Mouse (Mus musculus) thymus, adult 2 months (tissue): ENCODE data around the gene Rbx1.

Source experiments
- CTCF ChIP-seq: fragments of 200-500 bp; IDR thresholded peaks from 2 replicates; pipeline ENCODE4 v1.5.1; 2012; ENCODE audit warnings: mild to moderate bottlenecking, control low read depth, low read length, moderate library complexity, borderline replicate concordance; ENCODE audit not compliant: control insufficient read depth, poor library complexity, insufficient read depth; ENCODE audit errors: extremely low read depth
- POLR2A ChIP-seq: fragments of 200-500 bp; IDR thresholded peaks from 2 replicates; pipeline ENCODE4 v1.6.1; 2012; ENCODE audit warnings: mild to moderate bottlenecking, low read length, control low read depth, moderate library complexity; ENCODE audit not compliant: control insufficient read depth, poor library complexity, insufficient read depth; ENCODE audit errors: extremely low read depth

DNA sequence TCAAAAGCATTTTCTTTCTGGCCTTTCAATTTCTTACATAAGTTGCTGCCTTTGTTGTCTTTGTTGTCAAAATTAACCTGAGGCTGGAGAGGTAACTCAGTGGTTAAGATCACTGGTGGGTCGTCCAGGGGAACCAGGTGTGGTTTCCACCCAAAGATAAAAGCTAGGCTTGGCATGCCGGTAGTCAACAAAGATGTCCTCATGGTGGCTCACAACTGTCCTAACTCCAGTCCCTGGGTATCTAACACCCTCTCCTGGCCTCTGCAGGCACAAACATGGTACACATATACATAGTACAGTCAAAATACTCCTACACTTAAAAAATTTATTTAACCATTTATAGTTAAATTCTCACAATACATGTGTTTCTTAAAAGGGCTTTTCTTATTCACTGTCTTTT is 38.1 kb upstream of the Rbx1 start:
- TF ChIP-seq CTCF, result no peak
- no peak for TF ChIP-seq POLR2A
